In genomic region chr1:75211141-75211708, GRCm38 (mm10) we compare ENCODE assay signal across 8 mouse cellular contexts. TPM values are rescaled to one million over a fixed set of nuclear protein-coding genes. Genes with fewer than 3 reads are reported as not detected.
DNase-seq lines count a peak whose midpoint lies in the region; ATAC-seq and TF ChIP-seq lines count a peak whose summit lies in the region.

No protein-coding gene starts in this region.

- peak overlapping the region; percentile 65 for H3K4me3 ChIP-seq in cerebellum, adult 2 months (replicated peaks; ENCODE audit: insufficient read depth, low read depth, low read length)
- peak overlapping the region; percentile 99 for H3K4me3 ChIP-seq in testis, adult 2 months (ENCODE audit: control insufficient read depth, low read depth, low read length)
- peak overlapping the region; percentile 82 for H3K4me3 ChIP-seq in limb, embryonic 14.5 days (replicated peaks; ENCODE audit: low read length)
- peak overlapping the region; percentile 96 for H3K4me3 ChIP-seq in stomach, embryonic 16.5 days (replicated peaks; ENCODE audit: low read length)

- no peaks in the 10 kb centered on the region for H3K27me3 ChIP-seq in cerebellum, adult 2 months (ENCODE audit: control insufficient read depth, insufficient read depth, low read length)
- H3K27me3 ChIP-seq in testis, adult 2 months (ENCODE audit: control insufficient read depth, insufficient read depth, low read length), result no peaks in the 10 kb centered on the region
- no peaks in the 10 kb centered on the region for H3K27me3 ChIP-seq in limb, embryonic 14.5 days (ENCODE audit: control insufficient read depth, insufficient read depth, low read length)
- H3K27me3 ChIP-seq in stomach, embryonic 16.5 days (ENCODE audit: control insufficient read depth, insufficient read depth, low read length), result no peaks in the 10 kb centered on the region

- H3K9ac ChIP-seq in limb, embryonic 14.5 days (ENCODE audit: low read depth, low read length, severe bottlenecking), result peak overlapping the region; percentile 82
- peak overlapping the region; percentile 95 for H3K9ac ChIP-seq in stomach, embryonic 16.5 days (ENCODE audit: low read length)

- 12% methylated on average over 17 of the region's 17 CpGs for WGBS in cerebellum, adult 2 months
- 14% methylated on average over 17 of the region's 17 CpGs for WGBS in limb, embryonic 14.5 days
- WGBS in stomach, embryonic 16.5 days, result 9% methylated on average over 17 of the region's 17 CpGs

- peaks cover 24% of the 10 kb centered on the region for H3K4me1 ChIP-seq in cerebellum, adult 2 months (ENCODE audit: control insufficient read depth, insufficient read depth, low read length)
- peaks cover 9% of the 10 kb centered on the region for H3K4me1 ChIP-seq in testis, adult 2 months (ENCODE audit: control insufficient read depth, insufficient read depth, low read length)
- H3K4me1 ChIP-seq in limb, embryonic 14.5 days (ENCODE audit: control insufficient read depth, insufficient read depth, low read length), result peaks cover 25% of the 10 kb centered on the region
- peaks cover 32% of the 10 kb centered on the region for H3K4me1 ChIP-seq in stomach, embryonic 16.5 days (ENCODE audit: control insufficient read depth, insufficient read depth, low read length)

- DNase-seq in cerebellum, adult 2 months, result no peak
- DNase-seq in cerebellum, adult 9-11 months, result no peak
- DNase-seq in testis, postnatal 10 days (ENCODE audit: low spot score), result no peak
- no peak for DNase-seq in limb, embryonic 14.5 days (ENCODE audit: low spot score)
- DNase-seq in right cerebral cortex, adult 2 months (ENCODE audit: low spot score in 2 of 2), result no peak

- H3K27ac ChIP-seq in cerebellum, adult 2 months (ENCODE audit: insufficient read depth, low read length), result 0 out of 2 replicates have a peak overlapping the region, but pooled peaks have one; percentile 3
- H3K27ac ChIP-seq in testis, adult 2 months (ENCODE audit: control insufficient read depth, insufficient read depth, low read depth, low read length), result peak overlapping the region; percentile 97
- H3K27ac ChIP-seq in limb, embryonic 14.5 days (replicated peaks; ENCODE audit: low read depth, low read length), result 0 out of 2 replicates have a peak overlapping the region, but pooled peaks have one; percentile 15
- peak overlapping the region; percentile 43; the same call in 1 of the 2 replicates for H3K27ac ChIP-seq in stomach, embryonic 16.5 days (ENCODE audit: low read length)

- ATAC-seq in limb, embryonic 14.5 days (ENCODE audit: low FRiP score, low read depth), result no peak
- no peak for ATAC-seq in stomach, embryonic 16.5 days (ENCODE audit: insufficient read depth, low FRiP score)
- no peak for ATAC-seq in cerebellum, adult (ENCODE audit: insufficient number of reproducible peaks, low FRiP score, low TSS enrichment)

- peak overlapping the region; percentile 91 for H3K4me2 ChIP-seq in limb, embryonic 14.5 days (replicated peaks; ENCODE audit: low read depth, low read length, severe bottlenecking)
- peak overlapping the region; percentile 88 for H3K4me2 ChIP-seq in stomach, embryonic 16.5 days (ENCODE audit: low read depth, low read length)

- TF ChIP-seq POLR2A in cerebellum, adult 2 months (IDR thresholded peaks at IDR 0.05; ENCODE audit: borderline replicate concordance, insufficient read depth, low read length), result no peak
- TF ChIP-seq POLR2A in testis, adult 2 months (IDR thresholded peaks at IDR 0.05; ENCODE audit: control insufficient read depth, low read depth, low read length), result no peak
- TF ChIP-seq POLR2A in limb, embryonic 14.5 days (IDR thresholded peaks at IDR 0.05; ENCODE audit: borderline replicate concordance, extremely low read depth, insufficient read depth, insufficient read length), result no peak

- TF ChIP-seq CTCF in cerebellum, adult 2 months (IDR thresholded peaks at IDR 0.05; ENCODE audit: borderline replicate concordance, insufficient read depth, low read depth, low read length), result no peak
- TF ChIP-seq CTCF in testis, adult 2 months (IDR thresholded peaks at IDR 0.05; ENCODE audit: control insufficient read depth, insufficient read depth, insufficient replicate concordance, low read depth, low read length), result no peak

- H3K9me3 ChIP-seq in limb, embryonic 14.5 days (ENCODE audit: control insufficient read depth, low read length), result no peaks in the 10 kb centered on the region
- no peaks in the 10 kb centered on the region for H3K9me3 ChIP-seq in stomach, embryonic 16.5 days (replicated peaks; ENCODE audit: control insufficient read depth, low read length)

- H3K36me3 ChIP-seq in testis, adult 2 months (ENCODE audit: control insufficient read depth, insufficient read depth, low read length), result peaks cover 2% of the 10 kb centered on the region; the same call in 1 of the 2 replicates
- peaks cover 37% of the 10 kb centered on the region for H3K36me3 ChIP-seq in limb, embryonic 14.5 days (ENCODE audit: control insufficient read depth, insufficient read depth, low read length)
- peaks cover 9% of the 10 kb centered on the region for H3K36me3 ChIP-seq in stomach, embryonic 16.5 days (ENCODE audit: control insufficient read depth, insufficient read depth, low read length)

RNA-seq across cellular contexts. Expression of gene Stk16, which starts 0.6 kb away (rescaled TPM):
- polyA plus RNA-seq in cerebellum, adult 2 months (2012; rRNA removed), result 161 and 167 TPM in 2 replicates
- polyA plus RNA-seq in testis, adult 2 months (2012; rRNA removed), result 205 and 207 TPM in 2 replicates
- 245 and 269 TPM in 2 replicates for polyA plus RNA-seq in limb, embryonic 14.5 days (2012; rRNA removed)
- polyA plus RNA-seq in limb, embryonic 14.5 days (2014; fragmentation: Nextera tagmentation; extraction: Ambion mirVana), result 110 and 118 TPM in 2 replicates
- polyA plus RNA-seq in stomach, embryonic 16.5 days (2015; fragmentation: Nextera tagmentation; extraction: Ambion mirVana), result 109 and 115 TPM in 2 replicates

RNA-seq across cellular contexts. Expression of gene Glb1l, which starts 0.6 kb away (rescaled TPM):
- 10.8 TPM in 2 replicates for polyA plus RNA-seq in cerebellum, adult 2 months (2012; rRNA removed)
- polyA plus RNA-seq in testis, adult 2 months (2012; rRNA removed), result 117 and 129 TPM in 2 replicates
- polyA plus RNA-seq in limb, embryonic 14.5 days (2012; rRNA removed), result 41.4 and 46.0 TPM in 2 replicates
- polyA plus RNA-seq in limb, embryonic 14.5 days (2014; fragmentation: Nextera tagmentation; extraction: Ambion mirVana), result 17.7 and 18.2 TPM in 2 replicates
- 18.2 and 20.1 TPM in 2 replicates for polyA plus RNA-seq in stomach, embryonic 16.5 days (2015; fragmentation: Nextera tagmentation; extraction: Ambion mirVana)

RNA-seq across cellular contexts. Expression of gene Tuba4a, which starts 8.4 kb away (rescaled TPM):
- 385 and 391 TPM in 2 replicates for polyA plus RNA-seq in cerebellum, adult 2 months (2012; rRNA removed)
- polyA plus RNA-seq in testis, adult 2 months (2012; rRNA removed), result 163 and 204 TPM in 2 replicates
- 20.9 and 25.1 TPM in 2 replicates for polyA plus RNA-seq in limb, embryonic 14.5 days (2012; rRNA removed)
- 38.5 and 55.9 TPM in 2 replicates for polyA plus RNA-seq in limb, embryonic 14.5 days (2014; fragmentation: Nextera tagmentation; extraction: Ambion mirVana)
- 184 and 218 TPM in 2 replicates for polyA plus RNA-seq in stomach, embryonic 16.5 days (2015; fragmentation: Nextera tagmentation; extraction: Ambion mirVana)

RNA-seq across cellular contexts. Expression of gene Atg9a, which starts 19.2 kb away (rescaled TPM):
- polyA plus RNA-seq in cerebellum, adult 2 months (2012; rRNA removed), result 120 and 128 TPM in 2 replicates
- polyA plus RNA-seq in testis, adult 2 months (2012; rRNA removed), result 529 TPM in 2 replicates
- polyA plus RNA-seq in limb, embryonic 14.5 days (2012; rRNA removed), result 46.1 and 62.3 TPM in 2 replicates
- 31.5 and 33.9 TPM in 2 replicates for polyA plus RNA-seq in limb, embryonic 14.5 days (2014; fragmentation: Nextera tagmentation; extraction: Ambion mirVana)
- polyA plus RNA-seq in stomach, embryonic 16.5 days (2015; fragmentation: Nextera tagmentation; extraction: Ambion mirVana), result 28.4 TPM in 2 replicates

RNA-seq across cellular contexts. Expression of gene Ankzf1, which starts 19.3 kb away (rescaled TPM):
- 41.0 and 44.6 TPM in 2 replicates for polyA plus RNA-seq in cerebellum, adult 2 months (2012; rRNA removed)
- polyA plus RNA-seq in testis, adult 2 months (2012; rRNA removed), result 5.4 and 6.2 TPM in 2 replicates
- 34.1 and 34.7 TPM in 2 replicates for polyA plus RNA-seq in limb, embryonic 14.5 days (2012; rRNA removed)
- polyA plus RNA-seq in limb, embryonic 14.5 days (2014; fragmentation: Nextera tagmentation; extraction: Ambion mirVana), result 19.2 and 23.2 TPM in 2 replicates
- 26.3 and 26.5 TPM in 2 replicates for polyA plus RNA-seq in stomach, embryonic 16.5 days (2015; fragmentation: Nextera tagmentation; extraction: Ambion mirVana)

Comparison
In these comparisons a context has a peak if more than half of its experiments do, and no peak if none do; other contexts are left out.
1. H3K27ac ChIP-seq: peak in every context shown above with its lines; median percentile 97 in testis, adult 2 months; 43 in stomach, embryonic 16.5 days; 15 in limb, embryonic 14.5 days; 3 in cerebellum, adult 2 months.